Mouse (Mus musculus): Measurements from ENCODE around the gene Gucy1a1.

DNA sequence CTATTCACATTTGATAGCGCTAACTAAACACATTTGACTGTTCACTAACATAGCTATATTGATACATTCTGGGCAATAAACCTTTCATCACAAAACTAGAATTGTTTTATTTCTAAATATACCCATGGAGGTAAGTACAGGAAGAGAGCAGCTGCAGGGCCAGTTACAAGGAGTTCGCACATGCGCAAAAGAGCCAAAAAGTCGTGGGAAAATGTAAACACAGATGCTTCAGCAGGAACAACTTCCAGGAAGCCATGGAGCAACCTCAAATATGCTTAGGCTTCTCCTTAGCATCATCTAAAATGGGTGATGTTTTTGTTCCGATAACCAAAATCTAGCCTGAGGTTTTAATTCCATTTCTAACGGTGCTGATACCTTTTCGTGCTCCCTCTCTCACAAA, 96.9 kb downstream of the Gucy1a1 start:
- no peak for TF ChIP-seq POLR2A (IDR thresholded peaks at IDR 0.05; ENCODE audit: extremely low read depth, insufficient read depth, low read length)
- TF ChIP-seq CTCF (IDR thresholded peaks at IDR 0.05; ENCODE audit: extremely low read depth, insufficient read depth, low read length): no peak

Data from cortical plate, adult 2 months (tissue).